ENCODE assay signal across 8 mouse cellular contexts in genomic region chr3:87905880-87906485, GRCm38 (mm10). TPM values are rescaled to one million over a fixed set of nuclear protein-coding genes. Genes with fewer than 3 reads are reported as not detected.
DNase-seq lines count a peak whose midpoint lies in the region; ATAC-seq and TF ChIP-seq lines count a peak whose summit lies in the region.

TSS of gene Hdgf (plus strand) at chr3:87906321.

- TF ChIP-seq CTCF in bone marrow, adult 2 months (IDR thresholded peaks at IDR 0.05; ENCODE audit: control insufficient read depth, insufficient read depth, low read length), result 0 out of 2 replicates have a peak, but pooled peaks have one; percentile 2

- peak within 1 kb of the TSS; percentile 83 for H3K4me3 ChIP-seq in bone marrow, adult 2 months (replicated peaks; ENCODE audit: control insufficient read depth, low read depth, low read length)
- H3K4me3 ChIP-seq in embryonic facial prominence, embryonic 15.5 days (replicated peaks), result peak within 1 kb of the TSS; percentile 91
- H3K4me3 ChIP-seq in kidney, embryonic 14.5 days (ENCODE audit: low read length), result peak within 1 kb of the TSS; percentile 99
- H3K4me3 ChIP-seq in limb, embryonic 15.5 days, result peak within 1 kb of the TSS; percentile 80

- H3K36me3 ChIP-seq in embryonic facial prominence, embryonic 15.5 days, result no peaks in the 10 kb centered on the region
- H3K36me3 ChIP-seq in kidney, embryonic 14.5 days (ENCODE audit: control insufficient read depth, insufficient read depth, low read length), result no peaks in the 10 kb centered on the region
- H3K36me3 ChIP-seq in limb, embryonic 15.5 days, result no peaks in the 10 kb centered on the region

- H3K4me1 ChIP-seq in bone marrow, adult 2 months (ENCODE audit: control insufficient read depth, insufficient read depth, low read length), result peaks cover 9% of the 10 kb centered on the region
- peaks cover 36% of the 10 kb centered on the region for H3K4me1 ChIP-seq in embryonic facial prominence, embryonic 15.5 days
- H3K4me1 ChIP-seq in kidney, embryonic 14.5 days (ENCODE audit: control insufficient read depth, insufficient read depth, low read length), result peaks cover 31% of the 10 kb centered on the region
- H3K4me1 ChIP-seq in limb, embryonic 15.5 days, result peaks cover 36% of the 10 kb centered on the region

- no peaks in the 10 kb centered on the region for H3K9me3 ChIP-seq in embryonic facial prominence, embryonic 15.5 days (replicated peaks)
- H3K9me3 ChIP-seq in kidney, embryonic 14.5 days (ENCODE audit: control insufficient read depth, low read length), result no peaks in the 10 kb centered on the region
- H3K9me3 ChIP-seq in limb, embryonic 15.5 days, result no peaks in the 10 kb centered on the region

- peak; percentile 93 for ATAC-seq in embryonic facial prominence, embryonic 15.5 days (ENCODE audit: insufficient number of reproducible peaks, low FRiP score, low TSS enrichment, low read depth)
- ATAC-seq in kidney, embryonic 14.5 days (ENCODE audit: low FRiP score, low TSS enrichment), result peak; percentile 94
- ATAC-seq in limb, embryonic 15.5 days (ENCODE audit: insufficient number of reproducible peaks, low FRiP score, low TSS enrichment, low read depth), result peak; percentile 91

- peak within 1 kb of the TSS; percentile 96 for H3K9ac ChIP-seq in embryonic facial prominence, embryonic 15.5 days
- peak within 1 kb of the TSS; percentile 99 for H3K9ac ChIP-seq in kidney, embryonic 14.5 days (ENCODE audit: low read depth, low read length)
- H3K9ac ChIP-seq in limb, embryonic 15.5 days, result peak within 1 kb of the TSS; percentile 83

- peak within 1 kb of the TSS; percentile 95 for H3K27ac ChIP-seq in bone marrow, adult 2 months (ENCODE audit: control insufficient read depth, insufficient read depth, low read depth, low read length, poor library complexity)
- peak within 1 kb of the TSS; percentile 98 for H3K27ac ChIP-seq in embryonic facial prominence, embryonic 15.5 days (replicated peaks)
- peak within 1 kb of the TSS; percentile 94 for H3K27ac ChIP-seq in kidney, embryonic 14.5 days (ENCODE audit: low read depth, low read length)
- H3K27ac ChIP-seq in limb, embryonic 15.5 days, result peak within 1 kb of the TSS; percentile 97

- peak; percentile 68; the same call in 1 of the 2 replicates for TF ChIP-seq POLR2A in bone marrow, adult 2 months (IDR thresholded peaks at IDR 0.05; ENCODE audit: borderline replicate concordance, control insufficient read depth, low read depth, low read length)

- DNase-seq in 416B (ENCODE audit: low read depth), result peak; percentile 98
- DNase-seq in heart, adult 9 months (ENCODE audit: low spot score in 2 of 2), result peak; percentile 95
- peak; percentile 82 to 92 for DNase-seq in monocyte, adult 2 months (ENCODE audit: low read depth in 1 of 2, low spot score in 2 of 2)
- peak; percentile 96 for DNase-seq in spleen, postnatal 36 days (ENCODE audit: low spot score in 2 of 2)

- H3K4me2 ChIP-seq in embryonic facial prominence, embryonic 15.5 days (replicated peaks), result peak within 1 kb of the TSS; percentile 64
- H3K4me2 ChIP-seq in kidney, embryonic 14.5 days (replicated peaks; ENCODE audit: low read depth, low read length), result peak within 1 kb of the TSS; percentile 69
- H3K4me2 ChIP-seq in limb, embryonic 15.5 days, result peak within 1 kb of the TSS; percentile 63

- no peaks in the 10 kb centered on the region for H3K27me3 ChIP-seq in embryonic facial prominence, embryonic 15.5 days
- H3K27me3 ChIP-seq in kidney, embryonic 14.5 days (ENCODE audit: control insufficient read depth, insufficient read depth, low read length), result no peaks in the 10 kb centered on the region
- no peaks in the 10 kb centered on the region for H3K27me3 ChIP-seq in limb, embryonic 15.5 days

- under 1% methylated on average over 57 of the region's 57 CpGs for WGBS in bone marrow, adult 2 months
- WGBS in embryonic facial prominence, embryonic 15.5 days, result under 1% methylated on average over 43 of the region's 57 CpGs
- WGBS in kidney, embryonic 14.5 days, result under 1% methylated on average over 52 of the region's 57 CpGs
- WGBS in limb, embryonic 15.5 days, result under 1% methylated on average over 54 of the region's 57 CpGs

RNA-seq across cellular contexts. Expression of gene Hdgf, which starts in this region (rescaled TPM):
- 286 and 446 TPM in 2 replicates for polyA plus RNA-seq in bone marrow, adult 2 months (2011; ENCODE audit: insufficient read depth, insufficient read length, low replicate concordance, missing spikeins)
- polyA plus RNA-seq in embryonic facial prominence, embryonic 15.5 days (2015; fragmentation: Nextera tagmentation; extraction: Ambion mirVana), result 240 and 246 TPM in 2 replicates
- 231 and 254 TPM in 2 replicates for polyA plus RNA-seq in kidney, embryonic 14.5 days (2014; fragmentation: Nextera tagmentation; extraction: Ambion mirVana)
- polyA plus RNA-seq in limb, embryonic 15.5 days (2015; fragmentation: Nextera tagmentation; extraction: Ambion mirVana), result 223 and 241 TPM in 2 replicates

Comparison
In these comparisons a context has a peak if more than half of its experiments do, and no peak if none do; other contexts are left out.
1. Peak in every context shown above with its lines: DNase-seq, ATAC-seq, H3K4me3 ChIP-seq and H3K27ac ChIP-seq.